Mouse (Mus musculus) embryonic fibroblast, embryonic 13.5 days (primary cell): ENCODE data around the gene Gm10273.

Source experiments
- CTCF ChIP-seq: IDR thresholded peaks from 2 replicates; pipeline ENCODE4 v1.5.1; 2011; ENCODE audit warnings: mild to moderate bottlenecking, control low read depth, low read length, moderate library complexity, borderline replicate concordance; ENCODE audit not compliant: insufficient read depth
- POLR2A ChIP-seq: IDR thresholded peaks from 2 replicates; pipeline ENCODE4 v1.6.1; 2011; ENCODE audit warnings: low read depth, mild to moderate bottlenecking, control low read depth, low read length, moderate library complexity

GRCm38 (mm10) chr10:59408499-59408898, 13.1 kb downstream of the Gm10273 start:
- no peak for TF ChIP-seq CTCF
- no peak for TF ChIP-seq POLR2A
